Mouse (Mus musculus) skeletal muscle tissue, postnatal 0 days (tissue): ENCODE results near the gene Ckmt1. TPM values are rescaled to one million over a fixed set of nuclear protein-coding genes. Genes with fewer than 3 reads are reported as not detected.

Experiments used
- polyA plus RNA-seq: library from polyadenylated mRNA; unstranded; fragments of >200 nt; fragmentation: Nextera tagmentation; extraction: Ambion mirVana; gene quantifications from 2 replicates; pipeline ENCODE4 v1.2.1, GENCODE M21; 2015

Gene Ckmt1
- 2.0 TPM in 1 of 2 replicates, not detected in the other for polyA plus RNA-seq

GRCm38 (mm10) chr2:121357494-121357893 is at the start of gene Ckmt1:
TSS of gene Ckmt1 (plus strand) at chr2:121357714.

GRCm38 (mm10) chr2:121354820-121355592 is 2.5 kb upstream of the Ckmt1 start, which contains the start of gene Ppip5k1:
TSS of gene Ppip5k1 (minus strand) at chr2:121355396.

GRCm38 (mm10) chr2:121386961-121387575 is 29.6 kb downstream of the Ckmt1 start, which contains the start of gene Strc:
TSS of gene Strc (minus strand) at chr2:121387168.

Other genes with a start within 250 kb of the Ckmt1 start
- gene Tgm7, start 247.9 kb upstream of the Ckmt1 start, polyA plus RNA-seq, result not detected in 2 replicates
- gene Adal, start 217.3 kb upstream of the Ckmt1 start, polyA plus RNA-seq, result 11.2 and 11.6 TPM in 2 replicates
- gene Lcmt2, start 217.1 kb upstream of the Ckmt1 start, polyA plus RNA-seq, result 11.0 and 12.8 TPM in 2 replicates
- gene Tubgcp4, start 187.1 kb upstream of the Ckmt1 start, polyA plus RNA-seq, result 12.4 and 14.3 TPM in 2 replicates
- gene Zscan29, start 186.6 kb upstream of the Ckmt1 start, polyA plus RNA-seq, result 3.9 TPM in 2 replicates
- 10.7 and 16.0 TPM in 2 replicates for gene Trp53bp1, start 86.3 kb upstream of the Ckmt1 start, polyA plus RNA-seq
- 2.0 TPM in 2 replicates for gene Map1a, start 68.1 kb upstream of the Ckmt1 start, polyA plus RNA-seq
- 7.0 and 8.7 TPM in 2 replicates for gene Ppip5k1, start 2.3 kb upstream of the Ckmt1 start, polyA plus RNA-seq
- gene Strc, start 29.5 kb downstream of the Ckmt1 start, polyA plus RNA-seq, result not detected in 2 replicates
- 166 and 212 TPM in 2 replicates for gene Pdia3, start 56.1 kb downstream of the Ckmt1 start, polyA plus RNA-seq
- 3.2 and 4.4 TPM in 2 replicates for gene Catsper2, start 56.1 kb downstream of the Ckmt1 start, polyA plus RNA-seq
- gene Ell3, start 86.6 kb downstream of the Ckmt1 start, polyA plus RNA-seq, result 0.12 and 0.67 TPM in 2 replicates
- gene Serf2, start 91.5 kb downstream of the Ckmt1 start, polyA plus RNA-seq, result 562 and 617 TPM in 2 replicates
- gene Hypk, start 95.6 kb downstream of the Ckmt1 start, polyA plus RNA-seq, result 89.7 and 91.1 TPM in 2 replicates
- gene Serinc4, start 99.1 kb downstream of the Ckmt1 start, polyA plus RNA-seq, result not detected in 2 replicates
- 36.7 and 41.5 TPM in 2 replicates for gene Mfap1b, start 116.4 kb downstream of the Ckmt1 start, polyA plus RNA-seq
- 15.6 and 17.9 TPM in 2 replicates for gene Mfap1a, start 149.0 kb downstream of the Ckmt1 start, polyA plus RNA-seq
- gene Wdr76, start 149.0 kb downstream of the Ckmt1 start, polyA plus RNA-seq, result 1.9 and 2.6 TPM in 2 replicates